Mouse (Mus musculus): ENCODE results near the gene Gtpbp3.
A peak's percentile ranks its signal among the peaks of the same experiment; 100 is the strongest.

The Gtpbp3 gene

DNA sequence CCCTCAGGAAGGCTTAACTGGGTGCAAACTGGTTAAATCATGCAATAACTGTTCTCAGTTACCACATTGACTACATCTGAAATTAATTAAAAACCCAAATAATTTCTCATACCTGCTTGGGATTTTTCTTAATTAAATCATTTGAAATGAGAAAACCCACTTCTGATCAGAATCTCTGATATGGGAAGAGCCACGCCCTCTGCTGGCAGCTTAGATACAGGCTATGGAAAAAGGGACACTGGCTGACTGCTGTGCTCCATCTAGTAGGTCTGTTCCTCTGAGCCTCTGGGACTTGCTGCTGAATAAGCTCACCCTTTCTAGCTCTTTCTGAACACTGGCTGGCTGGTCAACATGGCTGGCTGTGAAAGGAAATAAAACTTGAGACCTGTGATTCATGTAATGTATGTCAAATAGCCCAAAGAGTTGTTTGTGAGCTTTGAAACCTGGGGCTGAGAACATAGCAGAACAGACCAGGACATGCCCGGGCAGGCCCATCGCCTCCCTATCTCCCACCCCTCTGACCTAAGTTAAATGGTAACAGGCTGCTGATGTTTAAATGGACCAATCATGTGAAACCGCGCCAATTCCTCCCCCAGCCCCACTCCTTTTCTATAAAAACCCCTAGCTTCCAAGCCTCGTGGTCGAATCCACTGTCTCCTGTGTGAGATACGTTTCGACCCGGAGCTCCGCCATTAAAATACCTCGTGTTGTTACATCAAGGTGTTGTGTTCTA is 43.0 kb downstream of the Gtpbp3 start:
- DNase-seq (ENCODE audit: low read depth, low spot score) = peak; percentile 89

DNA sequence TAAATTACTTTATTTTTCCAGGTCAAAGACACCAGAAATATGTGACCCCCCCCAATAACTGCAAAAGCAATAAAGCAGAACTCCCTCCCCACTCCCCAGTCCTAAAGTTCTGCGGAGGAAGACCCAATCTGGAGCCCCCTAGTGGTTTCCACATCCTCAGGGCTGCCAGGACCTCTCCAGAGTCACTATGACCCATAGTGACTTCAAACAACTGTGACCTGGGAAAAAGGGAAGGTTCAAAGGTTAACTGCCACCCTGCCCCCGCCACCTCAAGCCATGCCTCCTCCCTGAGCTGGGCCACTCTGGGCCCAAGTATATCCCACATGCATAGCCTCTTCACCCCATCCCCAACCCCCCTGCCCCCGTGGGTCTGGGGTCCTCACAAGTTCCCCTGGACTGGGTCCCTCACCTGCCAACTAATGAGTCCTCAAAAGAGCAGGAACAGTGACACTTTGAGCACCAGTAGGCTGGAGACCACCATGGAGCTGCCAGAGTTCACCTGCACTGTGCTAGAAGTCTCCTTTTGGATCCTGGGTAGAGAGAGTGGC is 46.4 kb downstream of the Gtpbp3 start:
- DNase-seq (ENCODE audit: low read depth, low spot score) = no peak

DNA sequence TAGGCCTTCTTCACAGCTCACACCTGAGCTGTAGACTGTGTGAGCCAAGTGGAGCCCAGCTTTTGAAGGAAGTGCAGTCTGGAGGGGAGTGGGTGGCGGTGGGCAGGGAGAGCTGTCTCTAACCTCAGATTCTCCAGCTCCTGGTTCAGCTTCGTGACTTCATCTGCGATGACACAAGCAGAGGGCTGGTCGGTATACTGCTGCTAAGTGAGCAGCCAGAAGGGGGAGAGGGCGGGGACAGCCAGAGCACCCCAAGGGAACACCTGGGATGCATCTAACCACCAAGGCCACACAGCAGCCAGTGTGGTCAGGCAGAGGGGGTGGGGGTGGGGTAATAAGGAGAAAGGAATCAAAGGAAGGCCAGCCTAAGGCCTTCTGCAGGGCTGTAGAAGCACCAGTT is 47.8 kb downstream of the Gtpbp3 start:
- DNase-seq (ENCODE audit: low read depth, low spot score) = no peak

DNA sequence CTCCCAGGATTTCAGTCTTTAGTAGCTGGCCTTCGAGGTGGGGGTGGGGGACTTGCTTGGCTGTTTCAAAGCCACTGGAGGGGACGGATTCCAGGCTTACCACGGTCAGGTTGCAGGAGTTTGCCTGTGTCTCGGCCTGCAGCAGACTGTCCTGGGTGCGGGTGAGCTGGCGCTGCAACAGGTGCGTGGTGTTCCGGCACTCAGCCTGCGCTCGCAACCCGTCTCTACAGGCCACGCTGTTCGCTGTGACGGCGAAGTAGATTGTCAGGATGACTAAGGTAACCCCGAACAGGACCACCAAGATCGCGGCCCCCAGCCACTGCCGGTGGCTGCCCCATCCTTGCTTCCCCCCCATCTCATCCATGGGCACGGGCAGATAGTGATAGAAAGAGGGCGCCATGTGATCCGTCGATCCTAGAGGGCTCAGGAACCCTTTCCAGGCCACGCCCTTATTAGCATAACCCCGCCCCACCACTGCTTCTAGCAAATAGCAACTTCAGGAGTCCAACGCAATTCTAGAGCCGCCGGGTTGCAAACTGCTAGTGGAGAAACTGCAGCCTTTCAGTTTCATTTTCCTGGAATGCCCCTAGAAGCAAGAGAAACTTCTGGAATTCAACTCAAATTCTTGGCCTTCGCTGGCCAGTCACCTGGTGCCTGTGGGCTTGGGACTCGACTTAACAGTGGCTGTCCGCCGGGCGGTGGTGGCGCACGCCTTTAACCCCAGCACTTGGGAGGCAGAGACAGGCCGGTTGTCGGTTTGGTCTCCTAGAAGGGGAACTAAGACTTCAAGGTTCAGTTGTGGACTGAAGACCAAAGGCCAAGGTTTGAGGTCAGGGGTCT is 49.3 kb downstream of the Gtpbp3 start, which contains the start of gene Bst2:
Gene Bst2, minus strand, starts transcription at position 429 of the 840 bp plus-strand sequence.
- peak; percentile 97 for DNase-seq (ENCODE audit: low read depth, low spot score)

DNA sequence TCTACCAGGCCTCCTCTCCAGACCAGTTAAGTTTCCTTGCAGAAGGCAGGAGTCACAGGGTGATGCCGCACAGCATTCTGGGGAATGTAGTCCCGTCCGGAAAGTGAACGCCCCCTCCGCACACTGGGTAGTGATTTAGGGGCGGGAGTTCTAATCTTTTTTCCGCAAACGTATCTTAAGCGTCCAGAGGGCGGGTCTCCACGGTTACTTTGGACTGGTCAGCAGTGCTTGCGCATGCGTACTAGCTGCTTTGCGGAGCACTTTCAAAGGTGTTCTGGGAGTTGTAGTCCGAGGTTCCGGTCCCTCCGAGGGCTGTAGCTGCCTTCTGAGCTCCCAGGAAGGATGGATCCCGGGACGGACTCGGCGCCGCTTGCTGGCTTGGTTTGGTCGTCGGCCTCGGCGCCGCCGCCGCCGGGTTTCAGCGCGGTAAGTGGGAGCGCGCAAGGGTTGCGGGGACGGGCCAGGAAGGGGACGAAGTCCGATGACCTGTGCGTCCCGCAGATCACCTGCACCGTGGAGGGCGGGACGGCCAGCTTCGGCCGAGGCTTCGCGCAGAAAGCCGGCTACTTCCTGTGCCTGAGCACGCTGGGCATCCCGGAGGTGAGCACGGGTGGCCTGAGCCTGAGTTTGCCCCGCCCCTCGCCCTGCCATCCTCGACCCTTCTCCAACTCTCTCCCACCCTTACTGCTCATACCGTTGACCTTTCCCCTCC is 54.9 kb downstream of the Gtpbp3 start, which contains the start of gene Mvb12a:
Gene Mvb12a, plus strand, starts transcription at position 291 of the 712 bp plus-strand sequence.
- peak; percentile 100 for DNase-seq (ENCODE audit: low read depth, low spot score)

DNA sequence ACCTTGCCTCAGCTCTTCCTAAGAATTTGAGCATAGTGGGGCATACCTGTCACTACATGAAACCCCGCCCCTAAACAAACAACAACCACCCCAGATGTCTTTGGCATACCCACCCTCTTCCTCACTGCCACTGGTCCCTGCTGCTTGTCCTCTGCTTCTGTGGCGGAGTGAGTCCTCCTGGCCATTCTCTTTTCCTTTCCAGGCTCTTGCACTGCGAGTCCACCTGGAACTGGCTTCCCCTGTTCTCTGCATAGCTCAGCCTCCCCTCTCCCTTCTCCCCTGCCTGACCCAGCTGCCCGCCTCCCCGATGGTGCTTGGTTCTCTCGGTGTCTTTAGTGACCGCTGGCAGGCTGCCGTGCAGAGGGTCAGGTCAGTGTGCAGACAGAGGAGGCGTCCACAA is 55.9 kb downstream of the Gtpbp3 start:
- DNase-seq (ENCODE audit: low read depth, low spot score) = no peak

DNA sequence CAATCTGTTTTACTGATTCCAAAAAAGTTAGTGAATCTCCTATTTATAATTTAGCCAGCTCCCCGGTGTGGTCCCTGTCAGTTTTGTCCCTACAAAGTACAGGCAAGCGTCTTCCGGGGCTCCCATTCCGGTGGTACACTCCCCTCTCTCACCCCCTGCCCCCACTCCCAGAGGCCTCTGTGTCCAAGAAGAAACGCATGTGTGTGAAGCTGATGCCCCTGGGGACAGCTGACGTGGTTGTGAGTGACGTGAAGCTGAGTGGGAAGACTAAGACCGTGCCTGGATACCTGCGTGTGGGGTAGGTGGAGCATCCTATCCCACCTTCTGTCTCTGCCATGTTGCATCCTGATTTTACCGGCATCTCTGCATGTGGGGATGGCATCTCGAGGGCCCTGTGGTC is 57.1 kb downstream of the Gtpbp3 start:
- no peak for DNase-seq (ENCODE audit: low read depth, low spot score)

DNA sequence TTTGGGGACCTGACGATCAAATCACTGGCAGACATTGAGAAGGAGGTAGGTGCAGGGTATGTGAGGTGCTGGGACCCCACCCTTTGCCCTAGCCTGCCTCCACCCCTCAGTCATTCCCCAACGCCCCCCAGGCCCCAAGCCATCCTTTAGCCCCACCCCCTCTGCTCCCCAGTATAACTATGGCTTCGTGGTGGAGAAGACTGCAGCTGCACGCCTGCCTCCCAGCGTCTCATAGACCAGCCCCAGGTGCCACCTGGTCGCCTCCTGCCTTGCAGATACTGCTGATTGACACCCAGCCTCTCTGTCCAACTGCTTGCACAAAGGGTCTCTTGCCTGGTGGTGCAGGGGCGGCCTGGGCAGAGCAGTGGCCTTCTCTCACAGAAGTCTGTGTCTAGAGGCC is 59.7 kb downstream of the Gtpbp3 start:
- no peak for DNase-seq (ENCODE audit: low read depth, low spot score)
